Mouse (Mus musculus) E14TG2a.4 (cell line): Measurements from ENCODE around the gene Gm8369.

ENCODE experiments used
- CTCF ChIP-seq: conservative IDR thresholded peaks from 2 replicates; pipeline ENCODE4 v1.5.1; 2014; ENCODE audit warnings: low read length
- NANOG ChIP-seq: IDR thresholded peaks from 2 replicates; pipeline ENCODE4 v1.6.1; 2014; ENCODE audit warnings: borderline replicate concordance, low read length, mixed read lengths
- POU5F1 ChIP-seq: IDR thresholded peaks from 2 replicates; pipeline ENCODE4 v1.6.1; 2014; ENCODE audit warnings: low read length, borderline replicate concordance

- TF ChIP-seq CTCF (no peak), NANOG (no peak), POU5F1 (no peak)
Observed at GRCm38 (mm10) chr19:11536593-11536992, 50.9 kb downstream of the Gm8369 start, which contains the start of gene Ms4a4d.
